Mouse (Mus musculus) mature B cell (primary cell): ENCODE data around the gene Gm6803.
"Not testable (repeated sequence)": the region's sequence is repeated elsewhere in the genome, so short reads cannot be mapped to it uniquely, and the experiment has no call there.

ENCODE experiments used
- in situ Hi-C: fragments of 300-500 bp; cut with MboI; formaldehyde crosslinking; loops from 2 replicates; pipeline ENCODE4 v1.14.3; 2019

The Gm6803 gene

GRCm38 (mm10) chr12:88018671-88019070, at the start of gene Gm6803:
TSS of gene Gm6803 (minus strand) at chr12:88018771.
- in situ Hi-C loops, result not testable (repeated sequence)

- in situ Hi-C loops, result not testable (repeated sequence)
These were observed 26.7 kb upstream of the Gm6803 start for GRCm38 (mm10) chr12:88045226-88045625.

GRCm38 (mm10) chr12:88039703-88040102, 21.1 kb upstream of the Gm6803 start:
- in situ Hi-C loops, result not testable (repeated sequence)

- in situ Hi-C loops, result not testable (repeated sequence)
These were observed 20.5 kb upstream of the Gm6803 start for GRCm38 (mm10) chr12:88039062-88039461.

GRCm38 (mm10) chr12:88032250-88032649, 13.7 kb upstream of the Gm6803 start:
- in situ Hi-C loops, result not testable (repeated sequence)

GRCm38 (mm10) chr12:88026704-88027103, 8.1 kb upstream of the Gm6803 start, which contains the start of gene Gm2056:
TSS of gene Gm2056 (plus strand) at chr12:88027004.
- in situ Hi-C loops, result not testable (repeated sequence)

- in situ Hi-C loops, result not testable (repeated sequence)
These were observed 7.0 kb downstream of the Gm6803 start, which contains the start of gene Gm2075 for GRCm38 (mm10) chr12:88011548-88011947. TSS of gene Gm2075 (plus strand) at chr12:88011848.

- in situ Hi-C loops, result not testable (repeated sequence)
These were observed 14.5 kb downstream of the Gm6803 start for GRCm38 (mm10) chr12:88004118-88004517.

- in situ Hi-C loops, result not testable (repeated sequence)
These were observed 34.6 kb downstream of the Gm6803 start for GRCm38 (mm10) chr12:87984000-87984399.
